Mouse (Mus musculus) stomach, postnatal 0 days (tissue): ENCODE measurements around the gene Dab1.

Experiments
- CTCF ChIP-seq: IDR thresholded peaks from 2 replicates; pipeline ENCODE4 v1.5.1; 2016; ENCODE audit warnings: antibody characterized with exemption, low read depth, mild to moderate bottlenecking, moderate library complexity
- EP300 ChIP-seq: optimal IDR thresholded peaks from 2 replicates; pipeline ENCODE3; 2016; ENCODE audit warnings: antibody characterized with exemption

DNA sequence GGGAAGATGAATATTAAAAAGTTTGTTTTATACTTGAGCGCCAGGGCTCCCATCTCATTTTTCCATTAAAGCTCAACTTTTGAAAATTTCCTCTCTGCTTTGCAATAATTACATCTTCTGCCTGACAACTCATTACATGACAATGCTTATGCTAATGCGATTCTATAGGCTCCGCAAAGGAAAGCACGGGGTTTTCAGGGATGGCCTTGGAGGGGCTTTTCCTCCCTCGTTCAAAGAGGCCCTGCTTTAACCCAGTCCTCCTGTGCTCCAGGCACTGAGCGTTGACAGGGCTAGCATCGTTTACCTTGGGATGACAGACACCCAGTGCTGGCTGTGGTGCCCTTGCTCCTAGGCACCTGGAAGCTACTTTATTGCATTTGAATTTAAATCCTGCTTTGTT, 595.6 kb downstream of the Dab1 start:
- no peak for TF ChIP-seq CTCF
- no peak for TF ChIP-seq EP300
